Mouse (Mus musculus) cerebral cortex, adult 2 months (tissue): Measurements from ENCODE around the gene Frmd4a.

Experiments used
- WGBS: fragments of 180-500 bp; shearing (Covaris S2); methylation state at CpG from one replicate; pipeline ENCODE4 v1.1.7; 2018; 5-methylcytosine and 5-hydroxymethylcytosine counted together

Gene Frmd4a

GRCm38 (mm10) chr2:4399721-4400120 lies 382.2 kb downstream of the Frmd4a start:
- 48% methylated on average over 1 of the region's 1 CpGs for WGBS

DNA sequence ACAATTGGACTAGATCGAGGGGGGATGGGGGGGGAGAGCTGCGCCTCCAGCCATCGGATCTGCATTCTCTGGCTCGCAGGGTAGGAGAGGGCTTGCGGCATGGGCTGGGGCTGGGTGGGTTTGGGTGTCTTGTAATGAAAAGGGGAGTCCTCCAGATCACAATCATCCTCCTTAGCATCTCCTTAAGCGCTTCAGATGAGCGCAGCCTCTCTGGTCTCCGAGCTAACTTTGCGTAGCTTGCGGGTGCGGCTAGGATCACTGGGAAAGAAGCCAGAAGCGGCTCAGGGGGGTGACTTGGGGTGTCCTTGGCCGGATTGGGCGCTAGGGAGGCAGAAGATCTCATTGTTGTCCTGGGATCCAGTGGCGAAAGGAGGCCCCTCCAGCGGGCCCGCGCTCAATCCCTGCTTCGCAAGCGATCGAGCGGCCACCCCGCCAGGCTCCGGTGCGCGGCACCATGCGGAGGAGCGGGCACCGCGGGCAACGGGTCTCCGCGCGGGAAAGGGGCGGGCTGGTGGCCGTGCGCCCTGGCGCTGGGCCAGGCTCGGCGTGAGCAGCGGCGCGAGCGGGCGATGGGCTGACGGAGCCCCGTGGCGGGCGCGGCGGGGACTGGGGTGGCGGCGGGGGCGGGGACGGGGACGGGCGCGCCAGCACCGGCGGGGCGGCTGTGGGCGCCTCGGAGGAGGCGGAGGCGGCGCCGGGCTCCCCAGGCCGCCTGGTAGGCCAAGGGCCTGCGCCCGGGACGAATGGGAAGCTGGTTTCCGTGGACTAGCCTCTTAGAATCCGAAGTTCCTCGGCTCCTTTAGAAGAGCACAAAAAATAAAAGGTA lies 383.5 kb downstream of the Frmd4a start:
- WGBS = under 1% methylated on average over 69 of the region's 74 CpGs

GRCm38 (mm10) chr2:4401597-4402581 lies 384.4 kb downstream of the Frmd4a start:
- WGBS = 2% methylated on average over 28 of the region's 28 CpGs

DNA sequence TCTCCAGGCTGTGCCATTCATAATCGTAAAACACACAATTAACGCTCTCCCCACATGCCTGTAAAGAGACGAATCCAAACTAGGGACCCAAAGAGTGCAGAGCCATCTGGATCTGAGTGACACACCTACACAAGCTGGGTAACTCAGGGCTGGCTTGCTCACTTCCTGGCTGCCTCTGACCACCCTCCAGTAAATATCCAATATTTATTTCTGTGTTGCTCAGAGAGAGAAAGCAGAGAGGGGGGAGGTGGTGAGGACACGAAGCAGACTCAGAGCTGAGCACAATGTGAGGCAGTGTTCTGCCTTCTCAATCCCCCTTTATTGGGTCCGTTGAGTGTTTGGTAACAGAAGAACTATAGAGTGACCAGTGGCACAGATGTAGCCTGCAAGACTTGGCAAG lies 389.5 kb downstream of the Frmd4a start:
- 38% methylated on average over 5 of the region's 5 CpGs for WGBS

- WGBS = 64% methylated on average over 8 of the region's 8 CpGs
These were observed 392.4 kb downstream of the Frmd4a start for GRCm38 (mm10) chr2:4409810-4410433.

DNA sequence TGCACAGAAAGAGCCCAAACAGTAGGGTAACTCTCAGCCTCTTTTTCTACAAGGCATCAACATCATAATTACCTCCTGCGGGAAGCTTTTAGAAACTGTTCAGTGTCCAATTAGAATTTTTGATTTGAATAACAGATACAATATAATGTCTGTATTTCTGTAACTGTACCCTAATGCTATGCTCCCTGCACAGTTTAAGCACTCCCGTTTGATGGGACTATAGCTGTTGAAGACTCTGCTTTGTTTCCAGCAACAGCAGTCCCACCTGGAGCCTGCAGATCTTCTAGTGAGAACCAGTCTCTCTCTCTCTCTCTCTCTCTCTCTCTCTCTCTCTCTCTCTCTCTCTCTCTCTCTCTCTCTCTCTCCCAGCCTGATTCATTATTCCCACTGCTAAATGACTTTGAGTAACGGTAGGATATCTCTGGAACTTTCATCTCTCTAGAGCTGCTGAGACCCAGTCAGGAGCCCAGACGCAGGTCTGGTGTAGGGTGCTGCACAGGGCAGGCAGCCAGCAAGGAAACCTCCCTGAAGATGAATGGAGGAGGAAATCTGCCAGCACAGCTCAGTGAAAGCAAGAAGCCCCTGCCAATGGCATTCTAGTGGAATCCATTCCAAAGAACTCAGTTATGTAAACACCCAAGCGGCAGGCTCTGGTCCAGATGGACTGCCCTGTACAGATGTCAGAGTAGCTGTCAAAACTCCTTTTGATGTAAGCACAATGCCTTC lies 395.5 kb downstream of the Frmd4a start:
- WGBS = 34% methylated on average over 5 of the region's 5 CpGs

DNA sequence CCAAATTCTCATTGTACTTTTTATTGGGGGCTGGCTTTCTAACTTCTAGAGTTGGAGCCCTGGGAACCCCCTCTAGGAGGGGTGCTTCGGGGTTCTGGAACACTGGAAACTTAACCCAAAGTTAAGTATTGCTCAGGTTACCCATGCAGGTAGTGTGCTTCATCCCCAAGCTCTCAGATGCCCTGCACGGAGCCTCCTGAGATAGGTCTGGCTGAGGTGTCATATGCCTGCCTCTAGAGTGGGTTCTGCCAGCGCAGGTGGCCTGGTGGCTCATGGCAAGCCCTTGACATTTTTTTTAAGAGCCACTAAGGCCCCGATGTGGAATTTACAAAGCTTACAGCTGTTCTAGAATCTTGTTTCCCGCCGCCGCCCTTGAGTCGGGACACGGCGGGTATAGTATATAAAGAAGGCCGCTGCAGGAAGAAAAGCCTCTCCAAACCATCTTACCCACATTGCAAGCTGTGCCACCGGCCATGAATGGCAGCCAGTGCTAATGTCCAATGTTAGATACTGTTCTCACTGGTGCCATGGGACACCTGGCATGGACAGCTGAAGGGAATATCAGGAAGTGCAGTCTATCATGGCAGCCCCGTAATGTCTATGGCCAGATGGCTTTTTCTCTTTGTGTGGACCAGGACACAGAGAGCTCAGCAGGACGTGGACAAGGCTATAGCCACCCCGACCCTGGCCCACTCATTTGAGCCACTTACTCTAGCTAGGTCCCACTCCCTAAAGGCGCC lies 396.2 kb downstream of the Frmd4a start:
- 85% methylated on average over 16 of the region's 16 CpGs for WGBS

DNA sequence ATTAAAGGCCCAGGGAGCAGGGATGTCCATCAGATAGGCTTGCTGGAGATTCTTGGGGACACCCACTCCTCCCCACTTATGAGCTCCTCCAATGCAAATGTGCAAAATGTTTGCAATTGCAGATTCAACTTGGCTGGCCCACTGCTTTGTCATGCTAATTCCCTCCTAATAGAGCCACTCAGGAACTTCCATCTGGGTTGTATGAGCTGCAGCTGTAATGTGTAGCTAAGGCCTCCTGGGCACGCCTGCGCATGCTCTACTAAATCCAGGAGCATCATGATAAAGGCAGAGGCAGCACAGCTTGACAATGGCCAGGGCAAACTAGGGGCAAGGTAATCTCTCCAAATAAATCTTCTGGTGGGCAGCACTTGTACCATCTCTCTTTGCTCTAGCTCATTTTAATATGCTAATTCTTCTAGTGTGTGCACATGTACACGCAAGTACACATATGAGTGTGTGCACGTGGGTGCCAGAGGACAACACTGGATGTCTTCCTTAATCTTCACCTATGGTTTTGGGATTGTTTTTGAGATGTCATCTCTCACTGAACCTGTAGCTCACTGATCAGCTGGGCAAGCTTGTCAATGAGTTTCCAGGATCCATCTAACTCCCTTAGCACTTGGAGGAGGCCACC lies 403.3 kb downstream of the Frmd4a start:
- WGBS = 88% methylated on average over 4 of the region's 4 CpGs

GRCm38 (mm10) chr2:4421757-4422156 lies 404.2 kb downstream of the Frmd4a start:
- WGBS = 75% methylated on average over 2 of the region's 2 CpGs

DNA sequence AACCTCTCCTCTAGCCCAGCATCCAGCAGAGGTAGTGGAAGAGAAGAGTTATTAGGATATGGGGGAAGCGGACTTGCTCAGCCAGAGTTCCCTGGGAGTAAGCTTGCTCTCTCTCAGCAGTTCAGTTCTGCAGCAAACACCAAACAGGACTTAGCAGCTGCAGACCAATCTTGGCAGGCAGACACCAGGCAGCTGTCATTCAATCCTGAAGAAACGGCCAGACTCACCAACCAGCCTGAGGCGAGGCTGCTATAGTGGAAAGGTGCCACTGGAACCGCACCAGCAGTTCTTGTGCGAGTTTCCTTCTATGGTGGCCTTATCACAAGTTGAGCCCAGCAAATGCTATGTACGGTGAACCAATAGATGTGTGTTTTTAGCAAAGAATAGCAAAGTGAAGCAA lies 406.4 kb downstream of the Frmd4a start:
- 69% methylated on average over 6 of the region's 6 CpGs for WGBS

GRCm38 (mm10) chr2:4428407-4428855 lies 410.9 kb downstream of the Frmd4a start:
- WGBS = 21% methylated on average over 7 of the region's 7 CpGs

DNA sequence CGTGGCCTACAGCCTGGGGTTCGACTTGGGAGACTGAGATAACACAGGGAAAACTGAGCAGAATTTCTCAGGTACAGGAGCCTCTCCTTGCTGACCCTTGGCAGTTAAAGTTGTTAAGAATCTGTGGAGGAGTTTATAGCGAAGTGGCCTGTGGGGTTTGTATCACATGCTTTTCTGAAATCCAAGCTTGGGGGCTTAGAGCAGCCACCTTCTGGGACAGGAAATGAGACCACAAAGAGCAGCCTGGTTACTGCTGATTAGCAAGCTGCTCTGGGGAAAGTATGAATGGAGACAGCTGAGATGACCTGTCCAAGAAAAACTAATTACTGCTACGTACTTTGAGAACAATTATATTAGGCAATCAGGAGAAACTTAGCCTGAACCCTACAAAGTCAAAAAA lies 415.6 kb downstream of the Frmd4a start:
- 74% methylated on average over 4 of the region's 4 CpGs for WGBS

- WGBS = 72% methylated on average over 8 of the region's 8 CpGs
These were observed 417.5 kb downstream of the Frmd4a start for GRCm38 (mm10) chr2:4435051-4435450.

- 51% methylated on average over 19 of the region's 19 CpGs for WGBS
These were observed 419.1 kb downstream of the Frmd4a start for GRCm38 (mm10) chr2:4436361-4437231.

- WGBS = 80% methylated on average over 7 of the region's 7 CpGs
These were observed 421.2 kb downstream of the Frmd4a start for GRCm38 (mm10) chr2:4438739-4439138.

DNA sequence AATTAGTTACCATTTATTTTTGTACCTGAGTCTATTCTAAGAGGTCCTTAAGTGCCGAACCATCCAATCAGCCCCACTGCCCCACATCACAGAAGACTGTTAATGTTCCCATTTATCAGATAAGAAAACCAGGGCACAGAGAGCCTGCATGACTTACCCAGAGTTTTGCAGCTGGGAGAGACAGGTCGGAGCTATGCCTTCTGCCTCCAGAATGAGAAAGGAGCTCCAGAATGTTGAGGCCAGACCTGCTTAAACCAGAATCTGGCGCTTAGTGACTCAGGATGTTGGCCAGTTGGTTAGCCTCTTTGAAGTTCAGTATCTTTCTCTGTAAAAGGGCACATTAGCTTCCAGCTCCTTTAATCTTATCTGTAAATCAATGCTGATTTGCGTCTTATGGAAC lies 422.4 kb downstream of the Frmd4a start:
- WGBS = 79% methylated on average over 4 of the region's 4 CpGs

- WGBS = 87% methylated on average over 4 of the region's 4 CpGs
These were observed 424.3 kb downstream of the Frmd4a start for GRCm38 (mm10) chr2:4441840-4442239.

GRCm38 (mm10) chr2:4444740-4445139 lies 427.2 kb downstream of the Frmd4a start:
- WGBS = 93% methylated on average over 3 of the region's 3 CpGs
